ENCODE assay signal across 9 mouse cellular contexts in genomic region chr8:91803515-91804402, GRCm38 (mm10). TPM values are rescaled to one million over a fixed set of nuclear protein-coding genes. Genes with fewer than 3 reads are reported as not detected.
DNase-seq lines count a peak whose midpoint lies in the region; ATAC-seq and TF ChIP-seq lines count a peak whose summit lies in the region.
"Had no signal": no experiment of that assay in that cellular context is flagged by ENCODE, and none has a peak within 500 bp of the region (broad histone marks: within the 10 kb centered on the region; RNA-seq: fewer than 3 reads in every experiment).

No protein-coding gene starts in this region.

- H3K27ac ChIP-seq in kidney, embryonic 16.5 days (ENCODE audit: low read length), result no peak overlapping the region
- H3K27ac ChIP-seq in kidney, adult 2 months (ENCODE audit: insufficient read depth, low read depth, low read length), result no peak overlapping the region
- no peak overlapping the region for H3K27ac ChIP-seq in forebrain, embryonic 13.5 days
- H3K27ac ChIP-seq in limb, embryonic 13.5 days, result no peak overlapping the region
- H3K27ac ChIP-seq in neural tube, embryonic 14.5 days (ENCODE audit: low read depth, low read length), result no peak overlapping the region
- H3K27ac ChIP-seq: intestine, embryonic 15.5 days had no signal

- peak overlapping the region; percentile 42 for H3K4me2 ChIP-seq in kidney, embryonic 16.5 days (replicated peaks; ENCODE audit: low read depth, low read length)
- no peak overlapping the region for H3K4me2 ChIP-seq in forebrain, embryonic 13.5 days
- H3K4me2 ChIP-seq in limb, embryonic 13.5 days (replicated peaks), result peak overlapping the region; percentile 25; the same call in 1 of the 2 replicates
- peak overlapping the region; percentile 26; the same call in 1 of the 2 replicates for H3K4me2 ChIP-seq in neural tube, embryonic 14.5 days (ENCODE audit: low read depth, low read length)

- peaks cover 82% of the 10 kb centered on the region for H3K27me3 ChIP-seq in kidney, embryonic 16.5 days (ENCODE audit: insufficient read depth, low read length)
- H3K27me3 ChIP-seq in kidney, adult 2 months (replicated peaks; ENCODE audit: control insufficient read depth, insufficient read depth, low read length), result no peaks in the 10 kb centered on the region
- peaks cover 97% of the 10 kb centered on the region for H3K27me3 ChIP-seq in forebrain, embryonic 13.5 days
- peaks cover 99% of the 10 kb centered on the region for H3K27me3 ChIP-seq in limb, embryonic 13.5 days
- peaks cover 50% of the 10 kb centered on the region for H3K27me3 ChIP-seq in neural tube, embryonic 14.5 days (ENCODE audit: control insufficient read depth, insufficient read depth, low read length)

- peak overlapping the region; percentile 28; the same call in 1 of the 2 replicates for H3K9ac ChIP-seq in kidney, embryonic 16.5 days (replicated peaks; ENCODE audit: low read length)
- H3K9ac ChIP-seq in forebrain, embryonic 13.5 days, result no peak overlapping the region
- H3K9ac ChIP-seq in limb, embryonic 13.5 days, result no peak overlapping the region
- no peak overlapping the region for H3K9ac ChIP-seq in neural tube, embryonic 14.5 days (replicated peaks; ENCODE audit: low read depth, low read length)
- H3K9ac ChIP-seq: intestine, embryonic 15.5 days had no signal

- no peak for TF ChIP-seq POLR2A in kidney, adult 2 months (IDR thresholded peaks at IDR 0.05; ENCODE audit: low read depth, low read length)

- no peaks in the 10 kb centered on the region for H3K9me3 ChIP-seq in kidney, embryonic 16.5 days (ENCODE audit: low read length)
- H3K9me3 ChIP-seq in forebrain, embryonic 13.5 days (replicated peaks), result no peaks in the 10 kb centered on the region
- H3K9me3 ChIP-seq in limb, embryonic 13.5 days, result no peaks in the 10 kb centered on the region
- H3K9me3 ChIP-seq in neural tube, embryonic 14.5 days (ENCODE audit: control insufficient read depth, low read length), result no peaks in the 10 kb centered on the region
- H3K9me3 ChIP-seq: intestine, embryonic 15.5 days had no signal

- peak overlapping the region; percentile 17 for H3K4me3 ChIP-seq in kidney, embryonic 16.5 days (ENCODE audit: low read length)
- H3K4me3 ChIP-seq in kidney, adult 2 months (ENCODE audit: insufficient read depth, low read depth, low read length), result no peak overlapping the region
- peak overlapping the region; percentile 6; the same call in 1 of the 2 replicates for H3K4me3 ChIP-seq in forebrain, embryonic 13.5 days
- H3K4me3 ChIP-seq in limb, embryonic 13.5 days, result peak overlapping the region; percentile 5; the same call in 1 of the 2 replicates
- H3K4me3 ChIP-seq in neural tube, embryonic 14.5 days (ENCODE audit: low read depth, low read length), result no peak overlapping the region
- H3K4me3 ChIP-seq: intestine, embryonic 15.5 days; myocyte had no signal

- H3K36me3 ChIP-seq in kidney, embryonic 16.5 days (ENCODE audit: insufficient read depth, low read length), result no peaks in the 10 kb centered on the region
- peaks cover 2% of the 10 kb centered on the region for H3K36me3 ChIP-seq in kidney, adult 2 months (ENCODE audit: control insufficient read depth, insufficient read depth, low read length)
- H3K36me3 ChIP-seq in forebrain, embryonic 13.5 days (ENCODE audit: poor library complexity, severe bottlenecking), result no peaks in the 10 kb centered on the region
- no peaks in the 10 kb centered on the region for H3K36me3 ChIP-seq in limb, embryonic 13.5 days
- H3K36me3 ChIP-seq in neural tube, embryonic 14.5 days (ENCODE audit: control insufficient read depth, insufficient read depth, low read length), result no peaks in the 10 kb centered on the region
- H3K36me3 ChIP-seq: intestine, embryonic 15.5 days had no signal

- WGBS in kidney, embryonic 16.5 days, result 10% methylated on average over 28 of the region's 28 CpGs
- 48% methylated on average over 28 of the region's 28 CpGs for WGBS in kidney, adult 2 months
- WGBS in forebrain, embryonic 13.5 days, result 4% methylated on average over 28 of the region's 28 CpGs
- WGBS in limb, embryonic 13.5 days, result 10% methylated on average over 28 of the region's 28 CpGs
- WGBS in neural tube, embryonic 14.5 days, result 17% methylated on average over 28 of the region's 28 CpGs

- ATAC-seq in kidney, embryonic 16.5 days (ENCODE audit: low FRiP score, low TSS enrichment), result no peak
- ATAC-seq in forebrain, embryonic 13.5 days, result no peak
- ATAC-seq in limb, embryonic 13.5 days (ENCODE audit: low FRiP score, low read depth), result no peak
- no peak for ATAC-seq in neural tube, embryonic 14.5 days (ENCODE audit: low read depth)
- ATAC-seq: intestine, embryonic 15.5 days had no signal

- no peak for DNase-seq in kidney, adult 2 months
- no peak for DNase-seq in cerebellum, adult 18-20 months
- no peak for DNase-seq in adipocyte (ENCODE audit: low spot score)

- TF ChIP-seq CTCF in kidney, adult 2 months (conservative IDR thresholded peaks at IDR 0.05; ENCODE audit: insufficient read depth, insufficient read length, low read depth, low read length), result no peak

- peaks cover 64% of the 10 kb centered on the region for H3K4me1 ChIP-seq in kidney, embryonic 16.5 days (ENCODE audit: insufficient read depth, low read length)
- no peaks in the 10 kb centered on the region for H3K4me1 ChIP-seq in kidney, adult 2 months (ENCODE audit: control insufficient read depth, insufficient read depth, low read length)
- H3K4me1 ChIP-seq in forebrain, embryonic 13.5 days, result peaks cover 60% of the 10 kb centered on the region
- peaks cover 55% of the 10 kb centered on the region for H3K4me1 ChIP-seq in limb, embryonic 13.5 days
- peaks cover 35% of the 10 kb centered on the region for H3K4me1 ChIP-seq in neural tube, embryonic 14.5 days (ENCODE audit: control insufficient read depth, insufficient read depth, low read length)

RNA-seq across cellular contexts. Expression of gene Irx3, which starts 1.9 kb away (rescaled TPM):
- polyA plus RNA-seq in kidney, embryonic 16.5 days (2015; fragmentation: Nextera tagmentation; extraction: Ambion mirVana), result 14.5 and 14.7 TPM in 2 replicates
- 22.3 and 28.5 TPM in 2 replicates for polyA plus RNA-seq in kidney, adult 2 months (2012; rRNA removed)
- 2.7 and 3.8 TPM in 2 replicates for polyA plus RNA-seq in forebrain, embryonic 13.5 days (2015; fragmentation: Nextera tagmentation; extraction: Ambion mirVana)
- polyA plus RNA-seq in limb, embryonic 13.5 days (2015; fragmentation: Nextera tagmentation; extraction: Ambion mirVana), result 12.1 and 13.3 TPM in 2 replicates
- 4.1 and 4.5 TPM in 2 replicates for polyA plus RNA-seq in neural tube, embryonic 14.5 days (2014; fragmentation: Nextera tagmentation; extraction: Ambion mirVana)

Comparison
In these comparisons a context has a peak if more than half of its experiments do, and no peak if none do; other contexts are left out.
1. H3K4me3 ChIP-seq: peak in kidney, embryonic 16.5 days (single experiment), forebrain, embryonic 13.5 days (single experiment) and limb, embryonic 13.5 days (single experiment); none in kidney, adult 2 months (single experiment) and neural tube, embryonic 14.5 days (single experiment).